Mouse (Mus musculus): ENCODE data around the gene Tns1. TPM values are rescaled to one million over a fixed set of nuclear protein-coding genes. Genes with fewer than 3 reads are reported as not detected.

Gene Tns1
- polyA plus RNA-seq, 1 experiment: 6.5 TPM

GRCm38 (mm10) chr1:73959344-73959743 is 164.9 kb downstream of the Tns1 start:
- Histone ChIP-seq H3K36me3 (ENCODE audit: control insufficient read depth, insufficient read depth, low read length, poor library complexity, severe bottlenecking) (no peaks in the 10 kb centered on the region), H3K4me3 (ENCODE audit: low read depth, low read length) (no peak overlapping the region), H3K27me3 (ENCODE audit: control insufficient read depth, insufficient read depth, low read length, poor library complexity, severe bottlenecking) (no peaks in the 10 kb centered on the region), H3K27ac (ENCODE audit: insufficient read depth, low read length) (no peak overlapping the region), H3K4me1 (ENCODE audit: control insufficient read depth, insufficient read depth, low read length) (peaks cover 3% of the 10 kb centered on the region), H3K9me3 (replicated peaks; ENCODE audit: control insufficient read depth, insufficient read depth, low read length, poor library complexity, severe bottlenecking) (no peaks in the 10 kb centered on the region), H3K9ac (ENCODE audit: low read depth, poor library complexity, severe bottlenecking) (no peak overlapping the region)
- TF ChIP-seq CTCF (IDR thresholded peaks at IDR 0.05; ENCODE audit: low read depth, low read length): no peak
- no peak for TF ChIP-seq POLR2A (IDR thresholded peaks at IDR 0.05; ENCODE audit: insufficient read depth, low read length)
- TF ChIP-seq EP300 (IDR thresholded peaks at IDR 0.05; ENCODE audit: insufficient read depth, low read depth, low read length): no peak

- Histone ChIP-seq H3K27ac (ENCODE audit: insufficient read depth, low read length) (no peak overlapping the region), H3K4me1 (ENCODE audit: control insufficient read depth, insufficient read depth, low read length) (peaks cover 3% of the 10 kb centered on the region), H3K9ac (ENCODE audit: low read depth, poor library complexity, severe bottlenecking) (no peak overlapping the region), H3K27me3 (ENCODE audit: control insufficient read depth, insufficient read depth, low read length, poor library complexity, severe bottlenecking) (no peaks in the 10 kb centered on the region), H3K36me3 (ENCODE audit: control insufficient read depth, insufficient read depth, low read length, poor library complexity, severe bottlenecking) (no peaks in the 10 kb centered on the region), H3K9me3 (replicated peaks; ENCODE audit: control insufficient read depth, insufficient read depth, low read length, poor library complexity, severe bottlenecking) (no peaks in the 10 kb centered on the region), H3K4me3 (ENCODE audit: low read depth, low read length) (no peak overlapping the region)
- TF ChIP-seq CTCF (IDR thresholded peaks at IDR 0.05; ENCODE audit: low read depth, low read length): no peak
- TF ChIP-seq EP300 (IDR thresholded peaks at IDR 0.05; ENCODE audit: insufficient read depth, low read depth, low read length): no peak
- no peak for TF ChIP-seq POLR2A (IDR thresholded peaks at IDR 0.05; ENCODE audit: insufficient read depth, low read length)
Measured at GRCm38 (mm10) chr1:73958210-73958983, 165.9 kb downstream of the Tns1 start.

- Histone ChIP-seq H3K4me1 (ENCODE audit: control insufficient read depth, insufficient read depth, low read length) (no peaks in the 10 kb centered on the region), H3K4me3 (ENCODE audit: low read depth, low read length) (no peak overlapping the region), H3K36me3 (ENCODE audit: control insufficient read depth, insufficient read depth, low read length, poor library complexity, severe bottlenecking) (no peaks in the 10 kb centered on the region), H3K27me3 (ENCODE audit: control insufficient read depth, insufficient read depth, low read length, poor library complexity, severe bottlenecking) (no peaks in the 10 kb centered on the region), H3K27ac (ENCODE audit: insufficient read depth, low read length) (no peak overlapping the region), H3K9me3 (replicated peaks; ENCODE audit: control insufficient read depth, insufficient read depth, low read length, poor library complexity, severe bottlenecking) (no peaks in the 10 kb centered on the region), H3K9ac (ENCODE audit: low read depth, poor library complexity, severe bottlenecking) (no peak overlapping the region)
- TF ChIP-seq CTCF (IDR thresholded peaks at IDR 0.05; ENCODE audit: low read depth, low read length): no peak
- TF ChIP-seq POLR2A (IDR thresholded peaks at IDR 0.05; ENCODE audit: insufficient read depth, low read length): no peak
- TF ChIP-seq EP300 (IDR thresholded peaks at IDR 0.05; ENCODE audit: insufficient read depth, low read depth, low read length): no peak
Measured at GRCm38 (mm10) chr1:73957428-73957827, 166.8 kb downstream of the Tns1 start.

- H3K27ac ChIP-seq (ENCODE audit: insufficient read depth, low read length): no peak overlapping the region
- no peak for TF ChIP-seq CTCF (IDR thresholded peaks at IDR 0.05; ENCODE audit: low read depth, low read length)
- TF ChIP-seq POLR2A (IDR thresholded peaks at IDR 0.05; ENCODE audit: insufficient read depth, low read length): no peak
- no peak for TF ChIP-seq EP300 (IDR thresholded peaks at IDR 0.05; ENCODE audit: insufficient read depth, low read depth, low read length)
- no peaks in the 10 kb centered on the region for H3K4me1 ChIP-seq (ENCODE audit: control insufficient read depth, insufficient read depth, low read length)
Measured at GRCm38 (mm10) chr1:73956320-73956719, 167.9 kb downstream of the Tns1 start.

GRCm38 (mm10) chr1:73955259-73955842 is 168.9 kb downstream of the Tns1 start:
- no peaks in the 10 kb centered on the region for H3K9me3 ChIP-seq (replicated peaks; ENCODE audit: control insufficient read depth, insufficient read depth, low read length, poor library complexity, severe bottlenecking)
- H3K4me3 ChIP-seq (ENCODE audit: low read depth, low read length): no peak overlapping the region
- H3K27ac ChIP-seq (ENCODE audit: insufficient read depth, low read length): no peak overlapping the region
- H3K36me3 ChIP-seq (ENCODE audit: control insufficient read depth, insufficient read depth, low read length, poor library complexity, severe bottlenecking): no peaks in the 10 kb centered on the region
- no peaks in the 10 kb centered on the region for H3K4me1 ChIP-seq (ENCODE audit: control insufficient read depth, insufficient read depth, low read length)
- H3K9ac ChIP-seq (ENCODE audit: low read depth, poor library complexity, severe bottlenecking): no peak overlapping the region
- TF ChIP-seq EP300 (IDR thresholded peaks at IDR 0.05; ENCODE audit: insufficient read depth, low read depth, low read length): no peak
- no peak for TF ChIP-seq POLR2A (IDR thresholded peaks at IDR 0.05; ENCODE audit: insufficient read depth, low read length)
- no peak for TF ChIP-seq CTCF (IDR thresholded peaks at IDR 0.05; ENCODE audit: low read depth, low read length)
- H3K27me3 ChIP-seq (ENCODE audit: control insufficient read depth, insufficient read depth, low read length, poor library complexity, severe bottlenecking): no peaks in the 10 kb centered on the region

More at GRCm38 (mm10) chr1:73956320-73956719, 167.9 kb downstream of the Tns1 start:
- no peaks in the 10 kb centered on the region for H3K27me3 ChIP-seq (ENCODE audit: control insufficient read depth, insufficient read depth, low read length, poor library complexity, severe bottlenecking)
- no peaks in the 10 kb centered on the region for H3K36me3 ChIP-seq (ENCODE audit: control insufficient read depth, insufficient read depth, low read length, poor library complexity, severe bottlenecking)
- no peak overlapping the region for H3K4me3 ChIP-seq (ENCODE audit: low read depth, low read length)
- H3K9me3 ChIP-seq (replicated peaks; ENCODE audit: control insufficient read depth, insufficient read depth, low read length, poor library complexity, severe bottlenecking): no peaks in the 10 kb centered on the region
- H3K9ac ChIP-seq (ENCODE audit: low read depth, poor library complexity, severe bottlenecking): no peak overlapping the region

GRCm38 (mm10) chr1:73954614-73955013 is 169.6 kb downstream of the Tns1 start:
- Histone ChIP-seq H3K9ac (ENCODE audit: low read depth, poor library complexity, severe bottlenecking) (no peak overlapping the region), H3K4me3 (ENCODE audit: low read depth, low read length) (no peak overlapping the region), H3K9me3 (replicated peaks; ENCODE audit: control insufficient read depth, insufficient read depth, low read length, poor library complexity, severe bottlenecking) (no peaks in the 10 kb centered on the region), H3K27ac (ENCODE audit: insufficient read depth, low read length) (no peak overlapping the region), H3K27me3 (ENCODE audit: control insufficient read depth, insufficient read depth, low read length, poor library complexity, severe bottlenecking) (no peaks in the 10 kb centered on the region), H3K4me1 (ENCODE audit: control insufficient read depth, insufficient read depth, low read length) (no peaks in the 10 kb centered on the region), H3K36me3 (ENCODE audit: control insufficient read depth, insufficient read depth, low read length, poor library complexity, severe bottlenecking) (no peaks in the 10 kb centered on the region)
- no peak for TF ChIP-seq CTCF (IDR thresholded peaks at IDR 0.05; ENCODE audit: low read depth, low read length)
- TF ChIP-seq EP300 (IDR thresholded peaks at IDR 0.05; ENCODE audit: insufficient read depth, low read depth, low read length): no peak
- no peak for TF ChIP-seq POLR2A (IDR thresholded peaks at IDR 0.05; ENCODE audit: insufficient read depth, low read length)

All from ES-Bruce4 (cell line).